Mouse (Mus musculus) adrenal gland, postnatal 25 days (tissue): ENCODE data around the gene Gm28048. TPM values are rescaled to one million over a fixed set of nuclear protein-coding genes. Genes with fewer than 3 reads are reported as not detected.

ENCODE experiments used
- DNase-seq: peaks from one replicate; pipeline ENCODE4 v3.0.0; 2021; ENCODE audit warnings: mixed read lengths
- total RNA-seq: library from RNA; stranded (reverse); gene quantifications from 2 replicates; pipeline ENCODE4 v1.2.3, GENCODE M21; 2021

Gene Gm28048
- total RNA-seq, 1 experiment from 2014 or later, result 54.2 TPM

DNA sequence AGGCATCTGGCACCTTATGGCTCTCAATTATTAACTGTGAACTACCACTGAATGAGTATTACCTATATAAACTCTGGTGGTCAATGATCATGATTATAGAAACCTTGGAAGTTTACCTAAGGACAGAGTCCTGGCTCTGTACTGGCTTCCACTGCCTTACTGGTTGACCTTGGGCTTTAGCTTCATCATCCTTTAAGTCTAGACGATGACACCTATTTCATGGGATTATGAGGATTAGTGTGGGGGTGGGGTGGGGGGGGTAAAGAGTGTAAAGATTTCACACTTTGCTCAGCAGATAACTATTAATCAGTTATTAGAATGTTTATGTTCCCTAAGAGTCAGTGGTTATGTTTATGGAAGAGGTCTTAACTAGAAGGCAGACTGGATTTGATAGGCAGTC, 7.9 kb upstream of the Gm28048 start:
- no peak for DNase-seq

DNA sequence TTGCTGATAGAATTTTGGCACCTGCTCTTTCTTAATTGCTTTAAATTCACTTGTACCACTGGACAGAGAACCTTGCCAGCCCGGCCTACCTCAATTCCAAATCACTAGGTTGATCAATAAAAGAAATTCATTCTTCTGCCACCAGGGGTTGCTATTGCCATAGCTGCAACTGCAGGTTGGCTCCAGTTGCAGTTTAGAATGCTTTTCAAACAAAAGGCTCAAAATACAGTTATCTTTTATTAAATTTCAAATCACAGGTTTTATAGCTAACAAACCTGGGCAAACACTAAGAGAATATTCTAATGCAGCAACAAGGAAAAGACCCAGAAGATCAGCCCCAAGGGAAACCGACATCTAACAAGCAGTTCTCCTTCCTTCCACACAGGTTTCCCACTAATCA, 5.5 kb upstream of the Gm28048 start:
- no peak for DNase-seq

DNA sequence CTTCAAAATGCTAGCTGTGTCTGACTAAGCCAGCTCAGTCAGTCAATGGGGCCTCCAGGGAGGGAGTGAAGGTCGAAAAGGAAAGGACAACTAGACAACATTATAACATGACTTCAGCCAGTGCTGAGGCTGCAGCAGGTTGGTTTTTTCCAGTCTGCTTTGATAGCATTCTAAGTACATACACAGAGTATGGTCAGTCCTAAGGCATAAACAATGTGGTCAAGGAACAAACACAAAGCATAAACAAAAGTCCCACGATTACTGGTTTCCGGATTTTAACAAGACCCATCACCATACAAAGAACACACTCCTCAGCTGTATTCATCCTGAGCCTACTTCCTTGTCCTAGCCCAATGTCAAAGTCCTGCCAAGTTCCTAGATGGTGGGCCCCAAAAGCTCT, 3.6 kb upstream of the Gm28048 start:
- DNase-seq, result no peak

DNA sequence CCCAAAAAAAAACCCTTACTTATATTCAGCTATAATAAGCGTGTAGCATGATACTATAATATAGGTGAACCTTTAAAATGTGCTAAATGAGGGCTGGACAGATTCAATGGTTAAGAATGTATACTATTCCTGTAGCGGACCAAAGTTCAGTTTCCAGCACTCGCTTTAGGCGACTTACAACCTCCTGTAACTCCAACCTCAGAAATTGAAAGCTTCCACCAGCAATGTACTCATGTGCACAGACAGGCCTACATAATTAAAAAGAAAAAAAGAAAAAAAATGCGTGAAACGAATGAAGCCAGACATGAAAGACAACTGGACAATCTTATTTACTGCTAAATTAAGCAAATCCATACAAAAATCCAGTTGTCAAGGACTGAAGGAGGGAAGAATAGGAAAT, 956 bp upstream of the Gm28048 start:
- DNase-seq, result no peak

DNA sequence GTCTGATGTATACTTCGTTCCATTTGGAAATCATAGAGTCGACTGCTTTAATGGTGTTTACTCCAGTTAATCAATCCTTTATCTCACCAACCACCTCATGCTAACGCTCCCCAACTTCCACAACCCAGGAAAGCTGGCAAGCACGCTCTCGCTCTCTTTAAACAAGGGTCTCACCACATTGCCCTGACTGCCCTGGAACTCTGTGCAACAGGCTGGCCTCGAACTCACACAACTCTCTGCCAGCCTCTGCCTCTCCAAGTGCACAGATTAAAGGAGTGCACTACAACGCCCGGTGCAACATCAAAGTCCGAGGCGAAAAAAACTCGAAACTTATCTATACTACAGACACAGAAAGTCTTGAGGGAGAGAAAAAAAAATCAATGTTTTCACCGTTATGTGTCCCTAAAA, 343 bp downstream of the Gm28048 start:
- peak; percentile 15 for DNase-seq

DNA sequence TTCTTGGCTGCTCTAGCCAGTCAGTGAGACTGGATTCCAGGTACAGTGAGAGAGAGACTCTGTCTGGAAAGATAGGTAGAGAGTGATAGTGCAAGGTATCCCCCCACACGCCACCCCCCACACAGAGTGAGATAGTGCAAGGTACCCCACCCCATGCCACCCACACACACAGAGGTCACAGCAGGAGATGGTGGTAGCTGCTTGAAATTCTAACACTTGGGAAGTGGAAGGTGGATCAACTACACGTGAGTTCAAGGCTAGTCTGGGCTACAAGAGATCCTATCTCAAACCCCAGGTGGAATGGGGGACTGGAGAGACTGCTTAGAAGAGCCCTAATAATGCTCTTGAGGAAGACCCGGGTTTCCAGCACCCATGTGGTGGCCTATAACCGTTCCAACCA, 849 bp downstream of the Gm28048 start:
- no peak for DNase-seq

DNA sequence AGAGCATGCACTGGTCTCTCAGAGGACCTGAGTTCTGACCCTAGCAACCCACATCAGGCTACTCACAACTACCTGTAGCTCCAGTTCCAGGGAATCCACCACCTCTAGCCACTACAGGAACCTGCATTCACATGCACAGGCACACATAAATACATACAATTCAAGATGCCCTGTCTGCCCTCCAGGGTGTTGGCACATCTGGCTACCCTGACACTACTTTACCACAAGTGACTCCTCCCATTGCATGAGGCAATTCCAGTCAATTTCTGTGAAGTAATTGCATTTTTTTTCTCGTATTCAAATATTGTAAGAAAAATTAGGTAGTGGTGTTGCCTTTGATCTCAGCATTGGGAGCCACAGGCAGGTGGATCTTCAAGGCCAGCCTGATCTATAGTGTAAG, 2.7 kb downstream of the Gm28048 start:
- no peak for DNase-seq

DNA sequence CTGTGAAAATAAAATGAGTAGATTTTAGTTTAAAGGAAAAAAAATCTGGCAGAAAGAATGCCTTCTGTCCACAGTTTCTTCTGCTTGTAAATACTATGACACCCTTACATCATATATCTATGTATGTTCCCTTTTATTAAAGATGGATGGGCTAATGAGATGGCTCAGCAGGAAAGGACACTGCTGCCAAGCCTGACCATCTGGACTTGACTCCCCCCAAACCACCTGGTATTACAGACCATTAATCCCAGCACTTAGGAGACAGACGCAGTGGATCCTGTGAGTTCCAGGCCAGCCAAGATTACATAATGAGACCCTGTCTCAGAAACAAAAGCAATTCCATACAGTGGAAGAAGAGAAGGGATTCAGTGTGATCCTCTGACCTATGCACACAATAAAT, 3.2 kb downstream of the Gm28048 start:
- DNase-seq, result no peak

DNA sequence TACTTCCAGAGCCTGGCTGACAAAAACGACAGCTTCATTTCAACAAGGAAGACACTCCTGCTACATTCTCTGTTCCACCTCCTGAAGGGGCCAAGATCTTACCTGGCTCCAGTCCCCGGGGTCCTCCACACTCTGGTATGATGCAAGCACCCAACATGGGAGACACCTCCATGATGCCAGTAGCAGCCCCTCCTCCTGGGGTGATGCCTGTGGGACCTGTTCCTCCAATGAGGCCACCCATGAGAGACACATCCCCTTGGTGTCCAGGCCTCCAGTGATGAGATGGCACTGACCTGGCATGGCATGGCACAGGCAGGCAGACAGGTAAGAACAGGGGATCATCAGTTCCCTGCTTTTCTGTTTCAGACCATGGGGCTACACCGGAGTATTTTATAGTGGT, 3.7 kb downstream of the Gm28048 start:
- DNase-seq, result no peak

DNA sequence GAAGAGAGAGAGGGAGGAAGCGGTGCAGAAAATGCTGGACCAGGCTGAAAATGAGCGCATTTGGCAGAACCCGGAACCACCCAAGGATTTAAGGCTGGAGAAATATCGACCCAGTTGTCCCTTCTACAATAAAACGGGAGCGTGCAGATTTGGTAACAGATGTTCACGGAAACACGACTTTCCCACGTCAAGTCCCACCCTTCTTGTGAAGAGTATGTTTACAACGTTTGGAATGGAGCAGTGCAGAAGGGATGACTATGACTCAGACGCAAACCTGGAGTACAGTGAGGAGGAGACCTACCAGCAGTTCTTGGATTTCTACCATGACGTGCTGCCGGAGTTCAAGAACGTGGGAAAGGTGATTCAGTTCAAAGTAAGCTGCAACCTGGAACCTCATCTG, 8.3 kb downstream of the Gm28048 start:
- no peak for DNase-seq

DNA sequence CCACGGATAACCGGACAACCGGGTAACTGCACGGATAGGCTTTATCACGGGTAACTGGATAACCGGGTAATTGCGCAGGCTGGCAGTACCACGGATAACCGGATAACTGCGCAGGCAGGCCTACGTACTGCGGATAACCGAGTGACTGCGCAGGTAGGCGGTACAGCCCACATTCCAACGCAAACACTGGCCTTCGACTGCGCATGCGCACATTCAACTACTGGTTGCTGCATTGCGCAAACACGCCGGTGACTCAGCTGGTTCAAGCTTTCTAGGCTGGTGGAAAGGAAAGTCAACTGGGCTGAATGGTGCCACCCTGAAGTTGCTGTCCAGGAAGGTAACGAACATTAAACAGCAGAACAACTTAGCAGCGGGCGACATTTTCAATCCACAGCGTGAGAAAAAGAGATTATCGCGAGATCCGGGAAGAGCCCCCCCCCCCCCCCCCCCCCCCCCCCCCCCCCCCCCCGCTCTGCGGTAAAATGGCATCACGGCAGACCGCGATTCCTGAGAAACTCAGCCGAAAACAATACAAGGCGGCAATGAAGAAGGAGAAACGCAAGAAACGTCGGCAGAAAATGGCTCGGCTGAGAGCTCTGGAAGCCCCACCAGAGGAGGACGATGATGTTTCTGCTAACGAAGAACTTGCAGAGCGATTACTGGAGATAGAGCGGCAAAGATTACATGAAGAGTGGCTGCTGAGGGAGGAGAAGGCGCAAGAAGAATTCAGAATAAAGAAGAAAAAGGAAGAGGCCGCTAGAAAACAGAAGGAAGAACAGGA, 9.0 kb downstream of the Gm28048 start:
- peak; percentile 85 for DNase-seq

DNA sequence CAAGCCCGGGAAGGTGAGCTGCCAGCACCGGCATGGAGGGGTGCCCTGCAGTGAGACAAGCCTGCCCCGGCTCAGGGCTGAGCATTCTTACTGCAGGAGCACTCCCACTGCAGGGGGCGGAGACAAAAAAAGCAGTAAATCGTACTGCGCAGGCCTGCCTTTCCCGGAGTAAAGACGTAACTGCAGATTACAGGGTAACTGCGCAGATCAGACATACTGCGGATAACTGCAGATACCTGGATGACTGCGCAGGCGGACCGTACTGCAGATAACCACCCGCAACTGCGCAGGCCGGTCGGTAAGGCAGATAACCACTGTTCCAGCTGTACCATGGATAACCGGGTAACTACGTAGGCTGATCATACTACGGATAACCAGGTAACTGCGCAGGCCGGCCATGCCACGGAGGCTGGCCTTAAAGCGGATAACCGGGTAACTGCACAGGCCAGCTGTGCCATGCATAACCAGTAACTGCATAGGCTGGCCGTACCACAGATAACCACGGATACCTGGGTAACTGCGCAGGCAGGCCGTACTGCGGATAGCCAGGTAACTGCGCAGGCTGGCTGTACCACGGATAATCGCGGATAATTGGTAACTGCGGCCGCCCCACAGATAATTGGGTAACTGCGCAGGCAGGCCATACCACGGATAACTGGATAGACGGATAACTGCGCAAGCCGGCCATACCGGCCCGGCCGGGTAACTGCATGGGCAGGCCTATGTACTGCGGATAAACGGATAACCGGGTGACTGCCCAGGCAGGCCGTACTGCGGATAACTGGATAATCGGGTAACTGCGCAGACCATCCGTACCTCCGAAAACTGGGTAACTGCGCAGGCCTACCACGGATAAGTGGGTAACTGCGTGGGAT, 9.8 kb downstream of the Gm28048 start, which contains the start of gene Zrsr1:
TSS of gene Zrsr1 (plus strand) at position 171 of the 875 bp plus-strand sequence.
- DNase-seq, result peak; percentile 52

DNA sequence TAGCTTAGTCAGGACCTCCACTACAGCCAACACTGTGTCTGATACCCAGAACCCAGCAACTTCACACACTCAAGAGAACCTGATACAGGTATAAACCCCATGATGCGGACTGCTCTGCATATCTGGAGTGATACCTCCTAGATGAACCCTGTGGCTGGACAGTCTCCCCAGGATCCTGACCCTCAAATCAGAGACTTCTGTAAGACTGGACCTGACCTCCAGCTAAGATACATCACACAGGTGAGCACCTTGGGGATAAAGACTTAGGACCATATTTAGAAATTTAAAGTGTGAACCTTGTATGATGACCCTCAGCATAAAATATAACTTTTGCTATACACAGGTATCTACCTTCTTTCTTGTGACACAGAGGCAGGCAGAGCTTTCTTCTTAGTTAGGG, 11.3 kb downstream of the Gm28048 start:
- no peak for DNase-seq

DNA sequence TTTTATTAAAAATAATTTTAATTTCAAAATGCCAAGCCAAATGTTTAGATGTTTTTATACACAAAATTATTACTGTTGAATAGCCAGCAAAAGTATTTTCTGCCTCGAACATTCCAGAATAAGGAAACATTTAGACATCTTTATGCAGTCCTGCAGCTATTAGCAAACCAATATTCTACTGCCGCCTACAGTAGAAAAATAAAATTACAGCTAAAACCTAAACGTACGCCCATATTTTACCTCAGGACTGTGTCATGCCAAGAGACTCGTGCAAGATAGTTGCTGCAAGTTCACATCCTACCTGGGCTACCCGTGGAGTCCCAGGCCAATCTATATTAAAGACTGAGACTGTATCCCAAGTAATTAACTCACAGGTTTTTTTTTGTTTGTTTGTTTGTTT, 12.4 kb downstream of the Gm28048 start:
- DNase-seq, result no peak

DNA sequence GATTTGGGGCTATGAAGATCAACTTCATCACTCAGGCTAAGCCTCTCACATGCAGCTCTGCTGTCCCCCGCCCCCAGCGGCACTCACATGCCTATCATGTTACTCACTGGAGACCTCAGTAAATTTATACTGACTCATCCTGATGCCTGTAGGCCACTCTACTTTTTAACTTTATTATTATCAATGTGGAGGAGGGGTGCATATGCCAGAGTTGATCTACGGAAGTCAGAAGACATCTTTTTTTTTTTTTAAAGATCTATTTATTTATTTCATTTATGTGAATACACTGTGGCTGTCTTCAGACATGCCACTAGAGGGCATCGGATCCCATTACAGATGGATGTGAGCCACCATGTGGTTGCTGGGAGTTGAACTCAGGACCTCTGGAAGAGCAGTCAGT, 16.4 kb downstream of the Gm28048 start:
- DNase-seq, result peak; percentile 77

DNA sequence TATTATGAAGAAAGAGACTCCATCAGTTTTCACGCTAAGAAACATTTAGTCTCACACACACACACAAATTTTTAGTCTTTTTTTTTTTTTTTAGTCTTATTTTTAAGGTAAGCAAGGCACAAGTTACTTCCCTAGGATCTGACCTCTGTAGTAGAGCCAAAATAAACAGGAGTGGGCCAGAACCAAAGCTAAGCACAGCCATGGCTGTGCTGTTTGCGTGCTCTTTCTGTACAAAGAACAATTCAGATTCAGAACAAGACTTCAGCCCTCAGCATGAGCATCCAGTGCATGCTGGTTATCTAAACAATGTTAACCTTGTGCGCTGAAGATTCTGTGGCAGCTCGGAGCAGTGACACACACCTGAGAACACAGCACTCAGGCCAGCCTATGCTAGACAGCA, 17.5 kb downstream of the Gm28048 start:
- DNase-seq, result no peak

DNA sequence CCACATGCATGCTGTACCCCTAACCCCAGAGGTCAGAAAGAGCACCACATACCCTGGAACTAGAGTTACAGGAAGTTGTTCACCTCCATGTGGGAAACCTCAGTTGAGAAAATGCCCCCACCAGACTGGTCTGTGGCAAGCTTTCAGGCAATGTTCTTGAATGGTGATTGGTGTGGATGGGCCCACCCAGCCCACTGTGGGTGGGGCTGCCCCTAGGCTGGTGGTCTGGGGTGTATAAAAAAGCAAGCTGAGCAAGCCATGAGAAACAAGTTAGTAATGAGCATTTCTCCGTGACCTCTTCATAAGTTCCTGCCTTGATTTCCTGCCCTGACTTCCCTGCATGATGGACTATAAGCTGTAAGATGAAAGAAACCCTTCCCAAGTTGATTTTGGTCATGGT, 19.8 kb downstream of the Gm28048 start:
- DNase-seq, result no peak

DNA sequence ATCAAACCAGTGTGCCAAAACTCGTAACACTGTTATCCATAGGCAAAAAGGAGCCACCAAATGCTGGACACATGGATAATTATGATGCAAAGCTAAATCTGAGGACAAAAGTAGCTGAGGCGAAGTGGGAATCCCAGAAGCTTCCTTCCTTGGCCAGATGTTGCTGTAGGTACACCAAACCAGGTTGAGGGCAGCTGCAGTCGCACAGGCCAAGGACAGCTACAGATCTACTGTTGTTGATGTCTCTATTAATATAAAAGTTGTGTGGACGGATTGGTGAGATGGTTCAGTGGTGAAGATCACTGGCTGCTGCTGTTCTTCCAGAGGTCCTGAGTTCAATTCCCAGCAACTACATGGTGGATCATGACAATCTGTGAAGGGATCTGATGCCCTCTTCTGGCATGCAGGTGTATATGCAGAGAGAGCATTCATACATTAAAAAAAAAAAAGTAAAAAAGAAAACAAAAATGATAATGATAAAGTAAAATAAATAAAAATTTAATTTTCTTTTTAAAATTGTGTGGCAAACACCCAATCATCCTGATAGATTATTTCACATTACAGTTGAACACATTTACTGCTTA, 24.0 kb downstream of the Gm28048 start:
- no peak for DNase-seq

DNA sequence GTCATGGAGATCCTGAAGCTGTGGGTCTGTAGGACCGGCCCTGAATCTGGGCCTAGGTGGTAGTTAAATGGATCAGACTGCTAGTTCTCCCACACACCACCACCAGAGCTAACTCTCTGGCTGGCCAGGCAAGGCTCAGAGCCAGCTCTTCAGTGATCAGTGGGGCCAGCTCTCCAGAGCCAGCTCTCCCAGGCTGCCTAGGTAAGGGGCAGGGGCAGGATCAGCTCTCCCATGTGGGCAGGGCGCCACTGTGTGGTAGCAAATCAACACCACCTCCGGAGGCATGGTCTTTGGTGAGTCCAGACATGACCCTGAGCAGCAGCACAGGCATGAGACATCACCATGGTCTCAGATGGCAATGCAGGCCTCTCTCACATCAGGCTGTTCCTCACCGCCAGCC, 25.1 kb downstream of the Gm28048 start:
- DNase-seq, result peak; percentile 88

DNA sequence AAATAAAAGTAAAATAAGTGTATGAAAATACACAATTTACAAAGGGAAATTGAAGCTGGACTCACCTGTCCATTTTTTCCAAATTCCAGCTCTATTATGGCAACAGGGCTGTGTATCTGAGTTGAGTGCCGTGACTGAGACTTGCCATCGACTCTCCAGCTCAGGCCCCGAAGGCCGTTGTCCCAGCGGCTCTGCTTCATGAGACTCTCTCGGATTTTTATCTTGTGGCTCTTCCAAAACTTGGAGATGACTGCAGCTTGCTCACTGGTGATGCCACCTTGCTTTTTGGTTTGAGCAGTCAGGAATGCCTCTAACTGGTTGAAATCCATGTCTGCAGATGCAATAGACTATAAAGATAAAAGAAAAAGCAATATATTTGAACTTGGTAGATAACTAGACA, 25.5 kb downstream of the Gm28048 start:
- DNase-seq, result no peak

DNA sequence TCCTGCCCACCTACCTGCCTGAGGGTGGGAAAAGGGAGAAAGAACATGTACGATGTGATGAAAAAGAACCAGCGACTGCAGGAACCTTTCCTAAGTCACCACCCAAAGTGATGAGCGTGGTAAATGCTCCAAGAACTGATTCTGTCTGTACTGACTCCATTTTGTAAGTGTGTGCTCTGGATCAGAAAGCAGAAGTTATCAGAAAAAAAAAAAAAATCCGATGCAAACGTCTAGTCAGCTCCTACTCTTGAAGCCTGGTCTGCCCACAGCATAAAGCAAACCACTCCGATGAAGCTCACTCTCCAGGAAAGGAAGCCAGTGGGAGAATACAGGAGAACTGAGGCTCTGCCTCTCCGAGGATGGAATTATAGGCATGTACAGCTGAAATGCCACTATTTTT, 29.2 kb downstream of the Gm28048 start:
- no peak for DNase-seq

DNA sequence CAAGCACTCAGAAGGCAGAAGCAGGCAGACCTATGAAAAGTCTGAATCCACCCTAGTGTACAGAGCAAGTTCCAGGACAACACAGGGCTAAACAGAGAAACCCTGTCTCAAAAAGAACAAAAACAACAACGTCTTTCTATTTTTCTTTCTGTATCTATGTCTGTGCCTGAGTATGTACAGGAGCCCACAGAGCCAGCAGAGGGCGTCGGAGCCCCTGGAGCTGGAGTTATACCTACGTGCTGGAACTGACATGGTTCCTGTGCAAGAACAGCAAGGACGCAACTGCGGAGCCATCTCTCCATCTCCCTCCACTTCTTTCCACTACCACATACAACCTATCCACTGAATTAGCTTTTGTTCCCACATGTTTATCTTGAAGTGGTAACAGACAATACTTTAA, 31.8 kb downstream of the Gm28048 start:
- DNase-seq, result no peak

DNA sequence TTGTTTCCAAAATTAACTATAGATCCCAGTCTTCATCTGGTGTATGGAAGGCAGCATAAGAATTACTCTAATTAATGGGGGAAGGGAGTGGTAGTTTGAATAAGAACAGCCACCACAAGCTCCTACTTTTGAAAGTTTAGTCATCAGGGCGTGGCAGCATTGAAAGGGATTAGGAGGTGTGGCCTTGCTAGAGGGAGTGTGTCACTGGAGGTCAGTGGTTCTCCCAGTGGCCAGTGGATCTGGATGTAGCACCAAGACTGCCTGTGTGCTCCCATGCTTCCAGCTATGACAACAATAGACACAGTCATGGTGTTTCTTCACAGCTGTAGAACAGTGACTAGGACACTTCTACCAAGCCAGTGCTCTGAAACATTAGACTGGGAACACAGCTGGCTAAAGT, 32.8 kb downstream of the Gm28048 start:
- no peak for DNase-seq
